Mouse (Mus musculus): ENCODE data around the gene Sf3a3. TPM values are rescaled to one million over a fixed set of nuclear protein-coding genes. Genes with fewer than 3 reads are reported as not detected.

The Sf3a3 gene
- 41.5 and 42.8 TPM in 2 replicates for total RNA-seq (2021)
- long read RNA-seq, experiment 1, transcript Sf3a3-201 (17 exons, 1,820 nt) = major isoform, 50 of 61 reads
- long read RNA-seq, experiment 1, partial matches to known transcripts = 5 of 61 reads
- long read RNA-seq, experiment 1, other reads (novel, unspliced or antisense) = 6 of 61 reads
- long read RNA-seq, experiment 2, transcript Sf3a3-201 (17 exons, 1,820 nt) = major isoform, 30 of 35 reads
- long read RNA-seq, experiment 2, partial matches to known transcripts = 4 of 35 reads
- long read RNA-seq, experiment 2, other reads (novel, unspliced or antisense) = 1 of 35 reads

- peak; percentile 97 for DNase-seq
Measured at GRCm38 (mm10) chr4:124714545-124715481, at the start of gene Sf3a3. Gene Sf3a3, plus strand, starts transcription at chr4:124714776.

GRCm38 (mm10) chr4:124667476-124668033 lies 47.0 kb upstream of the Sf3a3 start:
- DNase-seq = no peak

GRCm38 (mm10) chr4:124668078-124668477 lies 46.5 kb upstream of the Sf3a3 start:
- no peak for DNase-seq

GRCm38 (mm10) chr4:124670232-124670631 lies 44.3 kb upstream of the Sf3a3 start:
- no peak for DNase-seq

GRCm38 (mm10) chr4:124671583-124671982 lies 43.0 kb upstream of the Sf3a3 start:
- DNase-seq = no peak

- DNase-seq = no peak
Measured at GRCm38 (mm10) chr4:124672347-124673320, 41.9 kb upstream of the Sf3a3 start.

- DNase-seq = no peak
Measured at GRCm38 (mm10) chr4:124674334-124675032, 40.1 kb upstream of the Sf3a3 start.

- DNase-seq = peak; percentile 64
Measured at GRCm38 (mm10) chr4:124675037-124675436, 39.5 kb upstream of the Sf3a3 start.

- no peak for DNase-seq
Measured at GRCm38 (mm10) chr4:124675958-124676357, 38.6 kb upstream of the Sf3a3 start.

- no peak for DNase-seq
Measured at GRCm38 (mm10) chr4:124682270-124682669, 32.3 kb upstream of the Sf3a3 start.

GRCm38 (mm10) chr4:124683474-124683873 lies 31.1 kb upstream of the Sf3a3 start:
- DNase-seq = no peak

- DNase-seq = no peak
Measured at GRCm38 (mm10) chr4:124685004-124685403, 29.6 kb upstream of the Sf3a3 start.

- DNase-seq = no peak
Measured at GRCm38 (mm10) chr4:124685453-124685852, 29.1 kb upstream of the Sf3a3 start.

- DNase-seq = peak; percentile 57
Measured at GRCm38 (mm10) chr4:124685897-124686402, 28.6 kb upstream of the Sf3a3 start.

- DNase-seq = no peak
Measured at GRCm38 (mm10) chr4:124691455-124691854, 23.1 kb upstream of the Sf3a3 start.

- no peak for DNase-seq
Measured at GRCm38 (mm10) chr4:124692416-124692861, 22.1 kb upstream of the Sf3a3 start.

GRCm38 (mm10) chr4:124693135-124693894 lies 21.3 kb upstream of the Sf3a3 start, which contains the start of gene Utp11:
Gene Utp11, minus strand, starts transcription at chr4:124693600.
- peak; percentile 92 for DNase-seq

GRCm38 (mm10) chr4:124694572-124694971 lies 20.0 kb upstream of the Sf3a3 start:
- no peak for DNase-seq

- DNase-seq = no peak
Measured at GRCm38 (mm10) chr4:124695786-124696516, 18.6 kb upstream of the Sf3a3 start.
